Mouse (Mus musculus) MEL (cell line): ENCODE data around the gene Tlk1.

Experiments
- CTCF ChIP-seq, 3 experiments: IDR thresholded peaks in 2 of 3; conservative IDR thresholded peaks in 1 of 3; 2 replicates each; pipeline ENCODE4 v1.5.1; 2011 to 2012; ENCODE audit warnings: low read length in 3 of 3, low read depth in 2 of 3, mild to moderate bottlenecking in 2 of 3, improper control_type of control experiment in 1 of 3, inconsistent platforms in 1 of 3, mixed read lengths in 1 of 3, moderate library complexity in 1 of 3; ENCODE audit not compliant: control insufficient read depth in 1 of 3, insufficient read depth in 1 of 3, poor library complexity in 1 of 3, severe bottlenecking in 1 of 3
- TAL1 ChIP-seq: IDR thresholded peaks from 2 replicates; pipeline ENCODE4 v1.6.1; 2012; ENCODE audit warnings: mild to moderate bottlenecking, inconsistent platforms, low read length, moderate library complexity, mixed read lengths
- USF1 ChIP-seq: IDR thresholded peaks from 2 replicates; pipeline ENCODE4 v1.6.1; 2014; ENCODE audit warnings: low read depth, mild to moderate bottlenecking, inconsistent platforms, low read length, improper control_type of control experiment, moderate library complexity
- USF2 ChIP-seq, 2 experiments: IDR thresholded peaks; 2 replicates each; pipeline ENCODE4 v1.6.1; 2011 to 2012; ENCODE audit warnings: improper control_type of control experiment in 2 of 2, low read length in 2 of 2, borderline replicate concordance in 1 of 2, inconsistent platforms in 1 of 2, low read depth in 1 of 2, mild to moderate bottlenecking in 1 of 2; ENCODE audit not compliant: insufficient read depth in 1 of 2

DNA sequence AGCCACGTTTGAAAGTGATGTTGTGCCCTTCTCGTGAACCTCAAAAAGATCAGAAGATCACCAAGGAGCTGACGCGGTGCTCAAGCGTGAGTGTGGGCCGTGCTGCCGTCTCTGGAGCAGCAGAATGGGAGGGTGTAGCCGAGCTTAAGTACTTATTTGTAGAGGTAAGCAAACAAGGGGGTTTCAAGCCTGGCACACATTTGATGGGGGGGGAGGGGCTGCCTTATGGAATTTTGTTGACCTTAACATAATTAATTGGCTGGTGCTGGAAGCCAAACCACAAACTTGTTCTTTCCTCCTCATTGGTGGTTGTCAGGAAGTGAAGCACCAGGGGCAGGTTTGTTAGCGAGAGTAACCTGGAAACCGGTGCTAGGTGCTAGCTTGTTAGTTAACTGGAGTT is 129.8 kb downstream of the Tlk1 start:
- TF ChIP-seq CTCF (IDR thresholded peaks at IDR 0.05 in 2 of 3, conservative IDR thresholded peaks at IDR 0.05 in 1 of 3; ENCODE audit: control insufficient read depth in 1 of 3, insufficient read depth in 1 of 3, low read depth in 2 of 3, low read length in 3 of 3, poor library complexity in 1 of 3, severe bottlenecking in 1 of 3) = no peak
- TF ChIP-seq USF1 = no peak
- no peak for TF ChIP-seq TAL1
- TF ChIP-seq USF2 (IDR thresholded peaks at IDR 0.05; ENCODE audit: borderline replicate concordance in 1 of 2, insufficient read depth in 1 of 2, low read depth in 1 of 2, low read length in 2 of 2) = no peak
